Mouse (Mus musculus): ENCODE measurements around the gene Il10rb.

Gene Il10rb

DNA sequence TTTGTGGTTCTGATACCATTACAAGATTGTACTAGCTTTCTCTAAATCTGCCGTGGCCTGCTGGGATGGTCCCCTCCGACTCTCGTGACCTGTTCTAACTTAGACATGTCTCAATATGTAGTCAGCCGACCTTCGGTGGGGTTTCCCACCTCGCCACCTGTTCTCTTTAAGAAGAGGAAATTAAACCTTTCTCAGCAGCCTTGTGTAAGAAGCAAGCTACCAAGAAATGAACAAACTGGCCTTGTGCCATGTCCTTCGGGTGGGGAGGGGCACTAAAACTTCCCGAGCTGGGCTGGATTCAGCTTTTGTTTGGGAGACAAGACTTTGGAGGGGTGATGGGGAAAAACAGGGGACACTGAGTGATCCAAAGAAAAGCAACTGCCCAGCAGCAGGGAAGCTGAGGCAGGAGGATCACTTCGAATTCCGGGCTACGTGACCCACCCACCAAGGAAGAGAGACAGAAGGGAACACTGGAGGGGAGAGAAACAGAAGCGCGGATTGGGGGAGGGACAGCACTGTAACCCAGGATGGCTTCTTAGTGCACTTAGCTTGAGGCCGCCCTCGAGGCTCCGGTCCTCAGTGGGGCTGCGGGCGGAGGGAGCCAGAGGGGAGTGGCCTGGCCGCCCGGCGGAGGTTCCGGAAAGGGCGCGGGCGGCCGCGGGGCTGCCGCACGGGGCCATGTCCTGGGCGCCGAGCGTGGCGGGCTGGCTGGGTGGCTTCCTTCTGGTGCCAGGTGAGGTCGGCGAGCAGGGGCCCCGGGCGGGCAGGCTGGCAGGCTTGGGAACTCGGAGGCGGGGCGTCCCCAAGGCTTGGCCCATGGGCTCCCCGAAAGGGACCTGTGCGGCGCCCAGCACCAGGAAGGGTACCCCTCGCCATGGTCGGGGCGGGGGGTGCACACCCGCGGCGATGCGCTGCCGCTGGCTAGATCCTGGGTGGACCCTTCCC, at the start of gene Il10rb:
Gene Il10rb, plus strand, starts transcription at position 525 of the 945 bp plus-strand sequence.
- DNase-seq (ENCODE audit: low spot score in 2 of 2): peak; percentile 79 to 88

GRCm38 (mm10) chr16:91356760-91357525, 49.0 kb upstream of the Il10rb start:
- DNase-seq (ENCODE audit: low spot score in 2 of 2): no peak

DNA sequence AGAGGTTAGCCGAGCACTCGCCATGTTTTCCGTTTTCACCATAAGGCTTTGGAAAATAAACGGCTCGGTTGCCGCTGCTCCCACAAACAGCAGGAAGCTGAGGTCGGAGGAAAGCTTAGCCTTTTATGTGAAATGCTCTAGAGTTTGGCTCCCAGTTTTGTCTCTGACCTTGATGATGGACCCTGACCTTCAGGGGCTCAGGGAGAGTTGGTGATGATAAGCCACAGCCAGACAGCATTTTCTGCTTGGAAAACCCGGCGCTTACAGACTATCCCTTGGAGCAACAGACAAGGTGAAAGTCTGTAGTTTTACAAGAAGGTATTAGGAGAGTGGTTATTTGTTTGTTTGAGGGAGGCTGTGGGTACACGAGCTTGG, 48.5 kb upstream of the Il10rb start:
- DNase-seq (ENCODE audit: low spot score in 2 of 2): no peak

- DNase-seq (ENCODE audit: low spot score in 2 of 2): peak; percentile 62 to 66
Observed at GRCm38 (mm10) chr16:91358555-91358954, 47.4 kb upstream of the Il10rb start.

- DNase-seq (ENCODE audit: low spot score in 2 of 2): no peak
Observed at GRCm38 (mm10) chr16:91359531-91359930, 46.4 kb upstream of the Il10rb start.

DNA sequence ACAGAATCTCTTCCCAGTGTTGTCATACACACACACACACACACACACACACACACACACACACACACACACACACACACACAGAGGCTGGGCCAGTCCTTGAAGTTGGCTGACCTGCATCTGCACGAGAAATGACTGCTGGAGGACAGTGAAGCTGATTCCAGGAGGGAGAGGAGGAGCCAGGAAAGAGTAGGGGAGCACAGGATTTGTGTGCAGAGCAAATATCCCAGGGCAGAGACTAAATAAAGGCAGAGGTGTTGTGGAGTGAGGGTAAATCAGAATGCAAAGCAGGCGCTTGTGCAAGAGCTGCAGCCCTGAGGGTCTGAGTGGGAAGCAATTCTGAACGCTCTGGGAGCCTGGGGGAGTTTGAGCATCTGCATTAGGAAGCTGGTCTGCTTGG, 45.8 kb upstream of the Il10rb start:
- DNase-seq (ENCODE audit: low spot score in 2 of 2): no peak

GRCm38 (mm10) chr16:91362006-91362405, 44.0 kb upstream of the Il10rb start:
- no peak for DNase-seq (ENCODE audit: low spot score in 2 of 2)

- DNase-seq (ENCODE audit: low spot score in 2 of 2): no peak
Observed at GRCm38 (mm10) chr16:91362616-91363272, 43.2 kb upstream of the Il10rb start.

GRCm38 (mm10) chr16:91363483-91363882, 42.5 kb upstream of the Il10rb start:
- no peak for DNase-seq (ENCODE audit: low spot score in 2 of 2)

- peak in 1 of 2 experiments; percentile 52 for DNase-seq (ENCODE audit: low spot score in 2 of 2)
Observed at GRCm38 (mm10) chr16:91366567-91366966, 39.4 kb upstream of the Il10rb start.

- DNase-seq (ENCODE audit: low spot score in 2 of 2): no peak
Observed at GRCm38 (mm10) chr16:91367066-91367465, 38.9 kb upstream of the Il10rb start.

- peak; percentile 89 to 90 for DNase-seq (ENCODE audit: low spot score in 2 of 2)
Observed at GRCm38 (mm10) chr16:91372577-91373472, 33.1 kb upstream of the Il10rb start, which contains the start of gene Ifnar2. Ifnar2 (plus strand) TSS chr16:91372783.

DNA sequence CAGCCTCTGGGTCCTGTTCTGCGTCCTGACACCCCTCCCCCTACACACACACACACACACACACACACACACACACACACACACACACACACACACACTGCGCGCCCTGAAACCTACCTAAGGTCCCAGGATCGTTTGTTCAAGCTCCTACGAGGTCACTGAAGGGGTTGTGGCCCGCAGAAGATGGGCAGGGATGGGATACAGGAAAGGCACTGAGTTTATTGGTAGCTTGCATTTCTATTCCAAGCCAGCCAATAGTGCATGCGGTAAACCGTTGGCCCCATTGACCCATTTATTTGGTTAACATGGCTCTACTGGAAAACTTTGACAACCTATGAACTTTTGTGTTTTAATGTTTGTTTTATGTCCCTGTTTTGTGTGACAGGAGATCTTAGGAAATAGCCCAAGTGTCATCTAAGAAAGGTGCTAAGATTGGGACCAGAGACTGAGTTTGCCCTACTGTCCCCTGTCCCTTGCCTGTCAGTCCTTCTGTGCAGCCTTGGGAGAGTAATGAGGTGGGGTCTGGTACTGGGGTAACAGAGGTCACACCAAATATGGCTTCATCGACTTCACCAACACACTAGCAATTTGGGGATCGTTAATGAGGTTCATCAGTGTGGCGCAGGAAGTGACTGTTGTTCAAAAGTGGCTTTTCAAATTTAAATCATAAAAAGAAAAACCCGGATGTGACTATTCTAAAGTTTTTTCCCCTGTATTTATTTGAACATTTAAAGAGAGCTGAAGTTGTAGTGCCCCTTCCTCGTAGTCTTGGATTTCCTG, 32.3 kb upstream of the Il10rb start:
- DNase-seq (ENCODE audit: low spot score in 2 of 2): peak in 1 of 2 experiments; percentile 20

- DNase-seq (ENCODE audit: low spot score in 2 of 2): no peak
Observed at GRCm38 (mm10) chr16:91374253-91374634, 31.7 kb upstream of the Il10rb start.

DNA sequence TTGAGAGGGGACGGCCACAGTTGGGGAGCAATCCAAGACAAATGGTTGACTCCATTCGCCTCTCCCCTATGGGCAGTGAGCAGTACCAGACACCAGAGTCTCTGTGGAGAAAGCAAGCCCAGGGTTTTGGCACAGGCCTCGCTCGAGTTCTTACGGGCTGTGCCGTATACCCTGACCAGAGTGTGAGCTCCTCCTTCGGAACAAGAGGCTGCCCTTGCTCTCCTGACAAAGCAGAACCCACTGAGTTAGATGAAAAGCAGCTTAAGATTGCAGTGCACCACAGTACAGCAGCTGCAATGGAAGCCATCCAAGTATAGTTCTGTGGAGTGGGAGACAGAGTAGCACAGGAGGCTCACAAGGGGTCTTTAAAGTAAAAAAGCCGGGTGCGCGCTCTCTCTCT, 29.3 kb upstream of the Il10rb start:
- no peak for DNase-seq (ENCODE audit: low spot score in 2 of 2)

- DNase-seq (ENCODE audit: low spot score in 2 of 2): no peak
Observed at GRCm38 (mm10) chr16:91378431-91378986, 27.5 kb upstream of the Il10rb start.

GRCm38 (mm10) chr16:91378991-91379390, 27.0 kb upstream of the Il10rb start:
- DNase-seq (ENCODE audit: low spot score in 2 of 2): no peak

GRCm38 (mm10) chr16:91379412-91379811, 26.6 kb upstream of the Il10rb start:
- no peak for DNase-seq (ENCODE audit: low spot score in 2 of 2)

DNA sequence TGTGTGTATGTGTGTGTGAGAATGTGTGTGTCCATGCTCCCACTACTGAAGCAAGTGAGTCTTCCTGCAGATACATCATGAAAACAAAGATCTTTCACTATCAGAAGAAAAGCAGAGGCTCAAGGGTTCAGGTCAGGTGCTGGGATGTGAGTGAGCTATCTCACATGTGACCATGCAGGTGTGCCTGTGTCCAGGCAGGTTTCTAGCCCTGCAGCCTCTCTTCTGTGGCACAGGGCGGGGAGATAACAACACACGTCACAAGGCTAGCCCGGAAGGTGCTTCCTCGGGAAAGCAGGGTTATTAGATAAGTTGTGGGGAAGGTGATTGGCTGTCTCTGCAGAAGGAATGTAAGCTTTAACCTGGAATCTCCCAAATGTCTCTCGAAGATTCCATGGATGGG, 25.8 kb upstream of the Il10rb start:
- no peak for DNase-seq (ENCODE audit: low spot score in 2 of 2)

- DNase-seq (ENCODE audit: low spot score in 2 of 2): no peak
Observed at GRCm38 (mm10) chr16:91381606-91382005, 24.4 kb upstream of the Il10rb start.
